Mouse (Mus musculus) midbrain, embryonic 13.5 days (tissue): ENCODE results near the gene Pigp. TPM values are rescaled to one million over a fixed set of nuclear protein-coding genes. Genes with fewer than 3 reads are reported as not detected.

Experiments
- ATAC-seq: fragments of 200-750 bp; cut with Nextera tagmentation; 2 replicates; pipeline ENCODE4 v1.8.0; 2017; ENCODE audit warnings: mild to moderate bottlenecking, moderate TSS enrichment, moderate library complexity
- H3K27ac ChIP-seq: fragments of 300-500 bp; sonication (generic); 2 replicates; pipeline ENCODE4 v1.5.1; 2015; ENCODE audit warnings: inconsistent platforms, mild to moderate bottlenecking, moderate library complexity
- H3K27me3 ChIP-seq: fragments of 300-500 bp; sonication (generic); 2 replicates; pipeline ENCODE4 v1.6.1; 2015; ENCODE audit warnings: mild to moderate bottlenecking, inconsistent platforms
- H3K36me3 ChIP-seq: fragments of 300-500 bp; sonication (generic); 2 replicates; pipeline ENCODE4 v1.6.1; 2015; ENCODE audit warnings: mild to moderate bottlenecking, inconsistent platforms
- H3K4me1 ChIP-seq: fragments of 300-500 bp; sonication (generic); replicated peaks from 2 replicates; pipeline ENCODE4 v1.6.1; 2015; ENCODE audit warnings: inconsistent platforms
- H3K4me2 ChIP-seq: fragments of 300-500 bp; sonication (generic); replicated peaks from 2 replicates; pipeline ENCODE4 v1.6.1; 2015; ENCODE audit warnings: moderate library complexity, mild to moderate bottlenecking, inconsistent platforms
- H3K4me3 ChIP-seq: fragments of 300-500 bp; sonication (generic); replicated peaks from 2 replicates; pipeline ENCODE4 v1.5.1; 2015; ENCODE audit warnings: mild to moderate bottlenecking, inconsistent platforms
- H3K9ac ChIP-seq: fragments of 300-500 bp; sonication (generic); replicated peaks from 2 replicates; pipeline ENCODE4 v1.6.1; 2015; ENCODE audit warnings: mild to moderate bottlenecking, inconsistent platforms
- H3K9me3 ChIP-seq: fragments of 300-500 bp; sonication (generic); 2 replicates; pipeline ENCODE4 v1.6.1; 2016; ENCODE audit warnings: mild to moderate bottlenecking, inconsistent platforms
- WGBS: fragments of 180-500 bp; shearing (Covaris S2); methylation state at CpG from one replicate; pipeline ENCODE4 v1.1.7; 2015; 5-methylcytosine and 5-hydroxymethylcytosine counted together
- polyA plus RNA-seq: library from polyadenylated mRNA; unstranded; fragments of >200 nt; fragmentation: Nextera tagmentation; extraction: Ambion mirVana; gene quantifications from 2 replicates; pipeline ENCODE4 v1.2.1, GENCODE M21; 2015

The Pigp gene
- polyA plus RNA-seq, 1 experiment from 2014 or later: 134 TPM

GRCm38 (mm10) chr16:94383277-94383676 lies 11.6 kb upstream of the Pigp start:
- H3K4me1 ChIP-seq: peaks cover 30% of the 10 kb centered on the region

GRCm38 (mm10) chr16:94379386-94379785 lies 7.7 kb upstream of the Pigp start:
- no peak for ATAC-seq
- 94% methylated on average over 1 of the region's 1 CpGs for WGBS

More at GRCm38 (mm10) chr16:94383277-94383676, 11.6 kb upstream of the Pigp start:
- H3K27me3 ChIP-seq: no peaks in the 10 kb centered on the region
- H3K27ac ChIP-seq: no peak overlapping the region
- peaks cover 8% of the 10 kb centered on the region; the same call in 1 of the 2 replicates for H3K36me3 ChIP-seq
- no peak for ATAC-seq
- no peak overlapping the region for H3K4me2 ChIP-seq
- H3K4me3 ChIP-seq: no peak overlapping the region
- H3K9me3 ChIP-seq: no peaks in the 10 kb centered on the region
- H3K9ac ChIP-seq: no peak overlapping the region
- 96% methylated on average over 3 of the region's 3 CpGs for WGBS

GRCm38 (mm10) chr16:94370915-94371300 lies 734 bp downstream of the Pigp start:
- under 1% methylated on average over 42 of the region's 43 CpGs for WGBS
- H3K27ac ChIP-seq: peak overlapping the region; percentile 99
- no peaks in the 10 kb centered on the region for H3K36me3 ChIP-seq
- no peaks in the 10 kb centered on the region for H3K27me3 ChIP-seq
- peak overlapping the region; percentile 99 for H3K9ac ChIP-seq
- H3K9me3 ChIP-seq: no peaks in the 10 kb centered on the region
- peak; percentile 79 for ATAC-seq
- H3K4me3 ChIP-seq: peak overlapping the region; percentile 90
- H3K4me2 ChIP-seq: peak overlapping the region; percentile 60
- H3K4me1 ChIP-seq: peaks cover 45% of the 10 kb centered on the region

More at GRCm38 (mm10) chr16:94379386-94379785, 7.7 kb upstream of the Pigp start:
- Histone ChIP-seq H3K27me3 (no peaks in the 10 kb centered on the region), H3K9me3 (no peaks in the 10 kb centered on the region), H3K4me2 (no peak overlapping the region), H3K4me3 (no peak overlapping the region), H3K9ac (no peak overlapping the region), H3K27ac (no peak overlapping the region), H3K36me3 (no peaks in the 10 kb centered on the region), H3K4me1 (peaks cover 31% of the 10 kb centered on the region)

GRCm38 (mm10) chr16:94370173-94370914 lies 1.3 kb downstream of the Pigp start, which contains the start of gene Ttc3:
Gene Ttc3, plus strand, starts transcription at chr16:94370618.
- H3K4me2 ChIP-seq: peak within 1 kb of the TSS; percentile 81
- peaks cover 45% of the 10 kb centered on the region for H3K4me1 ChIP-seq
- peak within 1 kb of the TSS; percentile 99 for H3K9ac ChIP-seq
- H3K4me3 ChIP-seq: peak within 1 kb of the TSS; percentile 90
- no peaks in the 10 kb centered on the region for H3K9me3 ChIP-seq
- peak within 1 kb of the TSS; percentile 99 for H3K27ac ChIP-seq
- no peaks in the 10 kb centered on the region for H3K36me3 ChIP-seq
- under 1% methylated on average over 78 of the region's 79 CpGs for WGBS
- ATAC-seq: peak; percentile 88
- no peaks in the 10 kb centered on the region for H3K27me3 ChIP-seq

DNA sequence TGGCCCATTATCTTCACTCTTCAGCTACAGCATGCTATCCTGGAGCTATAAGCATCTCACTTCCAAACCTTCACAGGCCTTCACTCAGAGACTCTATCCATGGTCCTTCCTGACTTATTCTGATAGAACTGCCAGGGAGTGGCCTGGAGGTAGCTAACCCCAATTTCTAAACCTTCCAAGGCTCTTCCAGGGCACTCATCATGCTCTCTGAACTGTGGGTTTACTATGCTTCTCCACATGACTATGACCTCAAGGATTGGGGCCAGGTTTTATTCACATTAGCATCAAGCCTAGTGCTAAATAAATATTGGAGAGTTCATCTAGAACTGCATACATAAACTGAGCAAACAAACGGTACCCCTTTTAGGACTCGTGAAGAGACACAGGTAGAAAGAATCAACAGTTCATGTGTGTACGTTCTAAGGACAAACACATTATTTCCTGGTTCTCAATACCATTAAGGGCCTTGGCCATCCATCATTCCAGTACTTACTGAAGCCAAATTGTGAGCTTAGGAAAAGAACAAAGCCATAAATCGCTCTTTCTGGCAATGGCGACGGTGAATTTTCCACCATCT lies 2.0 kb downstream of the Pigp start:
- Histone ChIP-seq H3K4me3 (peak overlapping the region; percentile 90), H3K9ac (peak overlapping the region; percentile 87), H3K27ac (peak overlapping the region; percentile 99), H3K9me3 (no peaks in the 10 kb centered on the region), H3K4me1 (peaks cover 41% of the 10 kb centered on the region), H3K4me2 (peak overlapping the region; percentile 81), H3K36me3 (peaks cover 4% of the 10 kb centered on the region), H3K27me3 (no peaks in the 10 kb centered on the region)
- WGBS: 8% methylated on average over 6 of the region's 6 CpGs
- ATAC-seq: no peak; the same call in 1 of the 2 replicates

DNA sequence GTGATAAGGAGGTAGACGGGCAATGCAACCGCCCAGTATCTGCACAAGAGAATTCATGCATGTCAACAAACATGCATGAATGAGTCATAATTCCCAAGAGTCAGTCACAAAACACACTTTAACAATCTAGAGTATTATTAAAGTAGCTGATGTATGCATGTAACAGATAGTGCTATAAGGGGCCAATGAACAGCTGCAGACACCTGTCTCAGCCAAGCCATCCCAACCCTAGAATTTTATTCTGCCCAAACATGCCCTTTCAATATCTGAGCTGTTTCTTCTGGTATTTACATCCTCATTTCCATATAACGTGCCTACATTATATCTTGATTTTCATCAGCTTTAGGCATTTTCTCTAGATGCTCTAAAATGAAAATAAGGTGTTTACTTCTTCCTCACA lies 6.2 kb downstream of the Pigp start:
- peaks cover 30% of the 10 kb centered on the region for H3K4me1 ChIP-seq
- WGBS: 95% methylated on average over 3 of the region's 3 CpGs
- H3K36me3 ChIP-seq: peaks cover 12% of the 10 kb centered on the region
- H3K4me2 ChIP-seq: no peak overlapping the region
- H3K27ac ChIP-seq: no peak overlapping the region
- no peak overlapping the region for H3K4me3 ChIP-seq
- no peak for ATAC-seq
- no peak overlapping the region for H3K9ac ChIP-seq
- no peaks in the 10 kb centered on the region for H3K9me3 ChIP-seq
- no peaks in the 10 kb centered on the region for H3K27me3 ChIP-seq

- ATAC-seq: no peak
- Histone ChIP-seq H3K4me1 (peaks cover 21% of the 10 kb centered on the region), H3K4me2 (no peak overlapping the region), H3K27me3 (no peaks in the 10 kb centered on the region), H3K9ac (no peak overlapping the region), H3K9me3 (no peaks in the 10 kb centered on the region), H3K4me3 (no peak overlapping the region), H3K36me3 (peaks cover 12% of the 10 kb centered on the region), H3K27ac (no peak overlapping the region)
- WGBS: 96% methylated on average over 4 of the region's 4 CpGs
Observed at GRCm38 (mm10) chr16:94363814-94364213, 7.8 kb downstream of the Pigp start.

DNA sequence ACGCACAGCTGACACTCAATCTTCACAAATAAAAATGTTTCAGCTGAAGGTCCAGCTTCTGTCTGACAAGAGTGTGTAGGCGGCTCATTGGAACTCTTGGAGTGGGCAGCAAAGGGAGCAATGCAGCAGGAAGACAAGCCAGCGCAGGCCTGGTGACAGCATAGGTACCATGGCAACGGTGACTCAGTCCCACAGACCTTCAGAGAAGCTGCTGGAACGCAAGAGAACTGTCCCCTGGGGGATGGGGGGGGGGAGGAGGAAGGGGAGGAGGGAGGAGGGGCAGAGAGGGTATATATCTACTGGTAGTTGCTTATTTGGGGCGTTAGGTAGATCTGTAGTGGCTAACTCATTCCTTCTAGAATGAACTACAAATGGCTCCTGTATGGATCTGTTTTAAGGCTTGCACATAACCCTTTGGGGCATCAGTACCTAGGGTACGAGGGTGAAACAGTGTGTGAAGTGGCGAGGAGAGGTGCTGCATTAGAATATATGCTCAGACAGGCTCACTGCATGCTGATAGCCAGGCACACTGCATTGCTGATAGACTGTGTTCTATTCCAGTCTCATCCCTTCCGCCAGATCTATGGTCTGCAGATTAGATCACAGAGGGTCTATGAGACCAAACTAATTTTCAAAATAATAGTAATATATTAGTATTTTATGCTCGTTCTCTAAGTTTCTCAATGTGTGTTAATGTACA lies 9.3 kb downstream of the Pigp start:
- Histone ChIP-seq H3K27ac (0 out of 2 replicates have a peak overlapping the region, but pooled peaks have one; percentile 39), H3K9ac (0 out of 2 replicates have a peak overlapping the region, but pooled peaks have one; percentile 4), H3K36me3 (peaks cover 12% of the 10 kb centered on the region), H3K4me1 (peaks cover 8% of the 10 kb centered on the region), H3K4me3 (no peak overlapping the region), H3K4me2 (no peak overlapping the region), H3K27me3 (no peaks in the 10 kb centered on the region), H3K9me3 (no peaks in the 10 kb centered on the region)
- ATAC-seq: peak; percentile 89
- WGBS: 47% methylated on average over 10 of the region's 10 CpGs

GRCm38 (mm10) chr16:94360578-94361350 lies 10.9 kb downstream of the Pigp start:
- ATAC-seq: no peak
- peaks cover 8% of the 10 kb centered on the region for H3K4me1 ChIP-seq
- peaks cover 12% of the 10 kb centered on the region for H3K36me3 ChIP-seq
- no peaks in the 10 kb centered on the region for H3K27me3 ChIP-seq
- no peak overlapping the region for H3K4me3 ChIP-seq
- H3K9ac ChIP-seq: no peak overlapping the region
- WGBS: 91% methylated on average over 13 of the region's 13 CpGs
- no peak overlapping the region for H3K4me2 ChIP-seq
- no peak overlapping the region for H3K27ac ChIP-seq
- no peaks in the 10 kb centered on the region for H3K9me3 ChIP-seq

DNA sequence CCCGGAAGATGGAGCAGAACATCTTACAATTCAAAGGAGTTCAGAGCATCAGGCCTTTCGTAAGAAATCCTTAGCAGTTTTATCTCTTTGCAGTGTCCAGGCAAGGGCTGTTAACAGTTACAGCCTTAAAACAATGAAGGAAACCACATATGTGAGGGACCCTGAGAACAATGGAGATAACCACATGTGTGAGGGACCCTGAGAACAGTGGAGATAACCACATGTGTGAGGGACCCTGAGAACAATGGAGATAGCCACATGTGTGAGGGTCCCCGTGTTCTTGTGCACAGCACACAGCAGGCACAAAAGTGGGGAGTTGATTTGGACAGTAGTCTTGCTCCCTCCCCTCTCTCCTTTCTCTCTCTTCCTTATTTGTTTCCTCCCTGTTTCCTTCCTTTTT lies 13.6 kb downstream of the Pigp start:
- Histone ChIP-seq H3K4me2 (no peak overlapping the region), H3K36me3 (no peaks in the 10 kb centered on the region), H3K9me3 (no peaks in the 10 kb centered on the region), H3K4me3 (no peak overlapping the region), H3K27me3 (no peaks in the 10 kb centered on the region), H3K27ac (no peak overlapping the region), H3K9ac (no peak overlapping the region), H3K4me1 (peaks cover 12% of the 10 kb centered on the region)
- WGBS: 82% methylated on average over 3 of the region's 3 CpGs
- ATAC-seq: no peak

DNA sequence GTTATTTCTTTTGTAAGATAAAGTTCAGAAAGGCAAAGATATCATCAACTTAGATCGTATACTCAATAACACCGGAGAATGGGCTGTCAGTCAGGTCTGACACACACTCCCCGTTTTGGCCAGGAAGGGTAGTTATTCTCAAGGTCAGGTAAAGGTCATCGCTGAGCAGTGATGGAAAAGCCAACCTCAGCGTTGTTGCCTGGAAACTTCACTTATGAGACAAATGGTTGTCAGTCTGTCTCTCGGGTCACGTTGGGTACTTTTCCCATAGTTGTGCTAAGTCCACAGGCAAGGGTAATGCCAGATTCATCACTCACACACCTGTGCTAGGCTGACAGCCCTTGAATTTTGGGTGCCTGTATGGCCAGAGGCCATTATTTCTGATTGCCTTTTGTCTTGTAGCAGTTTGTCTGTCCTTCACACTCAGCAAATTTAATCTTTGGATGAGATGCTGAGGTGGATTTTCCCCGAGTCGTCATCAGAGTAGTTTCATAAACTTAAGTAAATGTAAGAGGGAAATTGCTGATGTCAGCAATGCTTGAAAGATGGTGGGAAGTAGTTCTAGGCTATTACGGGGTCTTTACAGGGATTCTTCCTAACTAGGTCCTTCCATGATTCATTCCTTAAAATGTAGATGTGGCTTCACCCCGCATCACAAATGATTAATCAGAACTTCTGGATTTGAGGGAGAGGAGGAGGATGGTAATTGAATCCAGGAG lies 14.7 kb downstream of the Pigp start:
- peaks cover 5% of the 10 kb centered on the region for H3K4me1 ChIP-seq
- H3K27ac ChIP-seq: no peak overlapping the region
- no peak overlapping the region for H3K9ac ChIP-seq
- no peak for ATAC-seq
- 88% methylated on average over 11 of the region's 11 CpGs for WGBS
- no peaks in the 10 kb centered on the region for H3K27me3 ChIP-seq
- no peaks in the 10 kb centered on the region for H3K36me3 ChIP-seq
- no peak overlapping the region for H3K4me3 ChIP-seq
- H3K9me3 ChIP-seq: no peaks in the 10 kb centered on the region
- H3K4me2 ChIP-seq: no peak overlapping the region
